In the genomic region with DNA sequence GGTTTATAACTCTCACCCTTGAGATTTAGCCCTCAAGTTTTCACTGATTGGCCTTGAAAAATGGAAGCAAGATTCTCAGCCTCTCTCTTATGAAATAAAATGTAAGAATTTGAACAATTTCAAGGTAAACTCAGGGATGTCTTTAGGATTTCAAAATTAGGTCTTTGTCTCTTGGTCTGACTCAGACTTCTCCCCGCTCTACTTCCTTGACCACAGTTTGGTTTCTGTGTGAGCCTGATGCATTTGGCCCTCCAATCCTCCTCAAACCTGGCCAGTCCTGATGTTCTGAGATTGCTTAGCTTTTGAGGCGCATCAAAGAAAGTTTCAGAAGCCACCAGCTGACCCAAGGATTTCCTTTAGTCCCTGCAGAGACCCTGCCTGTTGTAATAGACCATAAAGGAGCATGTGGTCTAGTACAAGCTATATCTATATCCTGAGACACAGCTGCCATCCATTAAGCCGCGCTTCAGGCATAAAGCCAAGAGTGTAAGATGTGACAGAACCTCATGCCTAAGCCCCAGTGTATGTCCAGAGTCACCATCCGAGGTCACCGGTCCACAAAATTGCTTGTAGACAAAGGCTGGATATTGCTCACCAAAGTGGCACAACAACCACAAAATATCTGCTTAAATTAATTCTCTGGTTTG, we compare ENCODE assay signal across 21 mouse cellular contexts.
DNase-seq lines count a peak whose midpoint lies in the region; ATAC-seq and TF ChIP-seq lines count a peak whose summit lies in the region.
"Had no signal": no experiment of that assay in that cellular context is flagged by ENCODE, and none has a peak within 500 bp of the region (broad histone marks: within the 10 kb centered on the region; RNA-seq: fewer than 3 reads in every experiment).

No protein-coding gene starts in this region.

- H3K27me3 ChIP-seq in hindbrain, postnatal 0 days (ENCODE audit: insufficient read depth, low read length): no peaks in the 10 kb centered on the region
- no peaks in the 10 kb centered on the region for H3K27me3 ChIP-seq in hindbrain, embryonic 16.5 days (replicated peaks; ENCODE audit: control insufficient read depth, insufficient read depth, low read length)
- H3K27me3 ChIP-seq: embryonic facial prominence, embryonic 13.5 days; forebrain, embryonic 13.5 days had no signal

- no peak overlapping the region for H3K4me3 ChIP-seq in hindbrain, postnatal 0 days (ENCODE audit: low read length)
- no peak overlapping the region for H3K4me3 ChIP-seq in hindbrain, embryonic 16.5 days (ENCODE audit: low read length)
- H3K4me3 ChIP-seq: embryonic facial prominence, embryonic 13.5 days; forebrain, embryonic 13.5 days; hindbrain, embryonic 10.5 days had no signal

- no peaks in the 10 kb centered on the region for H3K9me3 ChIP-seq in hindbrain, postnatal 0 days (ENCODE audit: low read length)
- H3K9me3 ChIP-seq in hindbrain, embryonic 16.5 days (ENCODE audit: control insufficient read depth, low read length): no peaks in the 10 kb centered on the region
- H3K9me3 ChIP-seq: embryonic facial prominence, embryonic 13.5 days; forebrain, embryonic 13.5 days; hindbrain, embryonic 10.5 days had no signal

- 83% methylated on average over 6 of the region's 6 CpGs for WGBS in hindbrain, postnatal 0 days
- WGBS in hindbrain, embryonic 16.5 days: 82% methylated on average over 6 of the region's 6 CpGs

- ATAC-seq in hindbrain, postnatal 0 days: 0 out of 2 replicates have a peak, but pooled peaks have one; percentile 18
- no peak; the same call in 1 of the 2 replicates for ATAC-seq in hindbrain, embryonic 16.5 days
- ATAC-seq: activated CD4-positive, CD25-positive, alpha-beta regulatory T cell, adult 4 months; CD4-positive, CD25-positive, alpha-beta regulatory T cell, adult 4 months; forebrain, embryonic 13.5 days; forebrain, postnatal 0 days; inflammation-experienced regulatory T-cells, adult 6 months; intestine, postnatal 0 days had no signal

- no peak overlapping the region for H3K9ac ChIP-seq in hindbrain, postnatal 0 days (replicated peaks; ENCODE audit: low read length)
- no peak overlapping the region for H3K9ac ChIP-seq in hindbrain, embryonic 16.5 days (ENCODE audit: low read depth, low read length)
- H3K9ac ChIP-seq: embryonic facial prominence, embryonic 13.5 days; forebrain, embryonic 13.5 days; forebrain, postnatal 0 days; hindbrain, embryonic 14.5 days had no signal

- no peaks in the 10 kb centered on the region for H3K4me1 ChIP-seq in hindbrain, postnatal 0 days (ENCODE audit: insufficient read depth, low read length)
- H3K4me1 ChIP-seq in hindbrain, embryonic 16.5 days (ENCODE audit: control insufficient read depth, insufficient read depth, low read depth, low read length): no peaks in the 10 kb centered on the region
- H3K4me1 ChIP-seq: forebrain, embryonic 13.5 days; hindbrain, embryonic 10.5 days had no signal

- H3K27ac ChIP-seq in hindbrain, postnatal 0 days: no peak overlapping the region
- H3K27ac ChIP-seq in hindbrain, embryonic 16.5 days (ENCODE audit: low read depth, low read length): no peak overlapping the region
- H3K27ac ChIP-seq: embryonic facial prominence, embryonic 13.5 days; forebrain, embryonic 13.5 days; hindbrain, embryonic 10.5 days; hindbrain, embryonic 14.5 days had no signal

- no peak overlapping the region for H3K4me2 ChIP-seq in hindbrain, postnatal 0 days (ENCODE audit: low read depth, low read length)
- H3K4me2 ChIP-seq in hindbrain, embryonic 16.5 days (ENCODE audit: low read length): no peak overlapping the region
- H3K4me2 ChIP-seq: embryonic facial prominence, embryonic 13.5 days; forebrain, embryonic 13.5 days; hindbrain, embryonic 14.5 days had no signal

- no peaks in the 10 kb centered on the region for H3K36me3 ChIP-seq in hindbrain, postnatal 0 days (ENCODE audit: insufficient read depth, low read length)
- no peaks in the 10 kb centered on the region for H3K36me3 ChIP-seq in hindbrain, embryonic 16.5 days (ENCODE audit: control insufficient read depth, insufficient read depth, low read length)
- H3K36me3 ChIP-seq: embryonic facial prominence, embryonic 13.5 days; hindbrain, embryonic 10.5 days had no signal

- no peak for TF ChIP-seq CTCF in hindbrain, postnatal 0 days (IDR thresholded peaks at IDR 0.05; ENCODE audit: low read depth)

- DNase-seq in embryo, embryonic 11 days: peak; percentile 11
- no peak for DNase-seq in embryo, embryonic 9.5 days (ENCODE audit: extremely low spot score)
- DNase-seq in hindbrain, postnatal 0 days (ENCODE audit: low spot score): no peak
- DNase-seq in retina, postnatal 1 day: peak; percentile 8
- DNase-seq in retina, embryonic 14.5 days (ENCODE audit: low spot score): no peak
- no peak for DNase-seq in right cerebral cortex, adult 18-20 months
- DNase-seq: adrenal gland, postnatal 14 days; B cell, adult 2 months; cerebellum, adult 2 months; cerebellum, postnatal 10 days; forebrain, postnatal 0 days; gastrocnemius, postnatal 14 days had no signal

Comparison
In these comparisons a context has a peak if more than half of its experiments do, and no peak if none do; other contexts are left out.
1. DNase-seq: peak in embryo, embryonic 11 days (single experiment) and retina, postnatal 1 day (single experiment); none in embryo, embryonic 9.5 days (single experiment), hindbrain, postnatal 0 days (single experiment), retina, embryonic 14.5 days (single experiment) and right cerebral cortex, adult 18-20 months (single experiment).